Comparison of ENCODE assay signal across 16 mouse cellular contexts in the genomic region with DNA sequence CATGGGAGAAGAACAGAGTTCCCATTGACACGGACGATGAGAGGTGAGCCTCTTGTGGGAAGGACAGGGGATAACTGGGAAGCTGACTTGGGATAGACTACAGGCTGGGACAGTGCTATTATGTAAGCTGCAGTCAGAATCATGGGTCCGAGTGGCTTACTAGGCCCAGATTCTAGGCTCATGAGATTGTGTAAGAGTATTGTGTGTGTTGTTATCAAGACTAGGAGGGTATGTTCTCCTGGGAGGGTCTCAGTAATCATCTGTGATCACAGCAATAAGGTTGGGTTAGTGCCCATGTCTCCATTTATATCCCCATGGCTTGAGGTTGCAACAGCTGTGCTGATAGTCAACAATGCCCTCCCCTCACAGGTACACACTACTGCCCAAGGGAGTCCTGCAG. TPM values are rescaled to one million over a fixed set of nuclear protein-coding genes. Genes with fewer than 3 reads are reported as not detected.
A peak's percentile ranks its signal among the peaks of the same experiment; 100 is the strongest.
DNase-seq lines count a peak whose midpoint lies in the region; ATAC-seq lines count a peak whose summit lies in the region.
"Had no signal": no experiment of that assay in that cellular context is flagged by ENCODE, and none has a peak within 500 bp of the region (broad histone marks: within the 10 kb centered on the region; RNA-seq: fewer than 3 reads in every experiment).

No protein-coding gene starts in this region.

- no peaks in the 10 kb centered on the region for H3K27me3 ChIP-seq in neural tube, embryonic 11.5 days (ENCODE audit: control insufficient read depth, insufficient read depth, low read length)
- no peaks in the 10 kb centered on the region for H3K27me3 ChIP-seq in hindbrain, embryonic 15.5 days
- no peaks in the 10 kb centered on the region for H3K27me3 ChIP-seq in midbrain, embryonic 15.5 days (replicated peaks)

- 62% methylated on average over 3 of the region's 3 CpGs for WGBS in neural tube, embryonic 11.5 days
- WGBS in hindbrain, embryonic 15.5 days = 51% methylated on average over 3 of the region's 3 CpGs
- 34% methylated on average over 3 of the region's 3 CpGs for WGBS in midbrain, embryonic 15.5 days

- H3K36me3 ChIP-seq in neural tube, embryonic 11.5 days (ENCODE audit: control insufficient read depth, insufficient read depth, low read length) = peaks cover 9% of the 10 kb centered on the region
- H3K36me3 ChIP-seq in hindbrain, embryonic 15.5 days = peaks cover 6% of the 10 kb centered on the region; the same call in 1 of the 2 replicates
- 0 out of 2 replicates have a peak, but pooled peaks cover 4% of the 10 kb centered on the region for H3K36me3 ChIP-seq in midbrain, embryonic 15.5 days (replicated peaks)

- no peak for ATAC-seq in neural tube, embryonic 11.5 days (ENCODE audit: insufficient read depth, low FRiP score, low TSS enrichment)
- no peak for ATAC-seq in hindbrain, embryonic 15.5 days (ENCODE audit: low FRiP score, low read depth)
- ATAC-seq in midbrain, embryonic 15.5 days (replicated peaks) = no peak
- ATAC-seq: activated CD4-positive, CD25-positive, alpha-beta regulatory T cell, adult 4 months had no signal

- no peak overlapping the region for H3K4me2 ChIP-seq in neural tube, embryonic 11.5 days (ENCODE audit: low read depth)
- no peak overlapping the region for H3K4me2 ChIP-seq in hindbrain, embryonic 15.5 days
- no peak overlapping the region for H3K4me2 ChIP-seq in midbrain, embryonic 15.5 days

- no peaks in the 10 kb centered on the region for H3K9me3 ChIP-seq in neural tube, embryonic 11.5 days (ENCODE audit: control insufficient read depth, low read length)
- no peaks in the 10 kb centered on the region for H3K9me3 ChIP-seq in hindbrain, embryonic 15.5 days
- H3K9me3 ChIP-seq in midbrain, embryonic 15.5 days = no peaks in the 10 kb centered on the region
- H3K9me3 ChIP-seq: megakaryocyte, embryonic 14.5 days had no signal

- H3K4me1 ChIP-seq in neural tube, embryonic 11.5 days (ENCODE audit: control insufficient read depth, insufficient read depth, low read length) = peaks cover 76% of the 10 kb centered on the region
- H3K4me1 ChIP-seq in hindbrain, embryonic 15.5 days (replicated peaks) = peaks cover 66% of the 10 kb centered on the region
- peaks cover 62% of the 10 kb centered on the region for H3K4me1 ChIP-seq in midbrain, embryonic 15.5 days

- no peak for DNase-seq in neural tube, embryonic 11.5 days (ENCODE audit: low spot score)
- no peak for DNase-seq in neural tube, embryonic 10.5 days (ENCODE audit: extremely low spot score, low spot score)
- DNase-seq in heart, postnatal 4 days = no peak
- DNase-seq in layer of hippocampus, postnatal 14 days (ENCODE audit: low spot score in 2 of 2) = no peak
- no peak for DNase-seq in spleen, postnatal 14 days (ENCODE audit: low spot score in 2 of 2)
- DNase-seq in spleen, postnatal 4 days (ENCODE audit: low spot score in 2 of 2) = no peak
- DNase-seq: cerebellum, postnatal 10 days; heart, adult 2 months; retina, postnatal 1 day had no signal

- no peak overlapping the region for H3K4me3 ChIP-seq in neural tube, embryonic 11.5 days (ENCODE audit: low read depth, low read length)
- H3K4me3 ChIP-seq in hindbrain, embryonic 15.5 days = no peak overlapping the region
- no peak overlapping the region for H3K4me3 ChIP-seq in midbrain, embryonic 15.5 days
- H3K4me3 ChIP-seq: heart, adult 2 months; layer of hippocampus, adult 2 months; megakaryocyte, embryonic 14.5 days had no signal

- H3K9ac ChIP-seq in neural tube, embryonic 11.5 days (ENCODE audit: low read length) = peak overlapping the region; percentile 52; the same call in 1 of the 2 replicates
- H3K9ac ChIP-seq in hindbrain, embryonic 15.5 days = no peak overlapping the region
- 0 out of 2 replicates have a peak overlapping the region, but pooled peaks have one; percentile 8 for H3K9ac ChIP-seq in midbrain, embryonic 15.5 days

- peak overlapping the region; percentile 98 for H3K27ac ChIP-seq in neural tube, embryonic 11.5 days (ENCODE audit: low read depth, low read length)
- peak overlapping the region; percentile 48; the same call in 1 of the 2 replicates for H3K27ac ChIP-seq in hindbrain, embryonic 15.5 days (replicated peaks)
- peak overlapping the region; percentile 86 for H3K27ac ChIP-seq in midbrain, embryonic 15.5 days
- H3K27ac ChIP-seq: heart, adult 2 months; kidney, postnatal 0 days had no signal

RNA-seq across cellular contexts. Expression of a gene that starts 17.7 kb away (rescaled TPM):
- 4.9 and 6.1 TPM in 2 replicates for polyA plus RNA-seq in neural tube, embryonic 11.5 days (2014; fragmentation: Nextera tagmentation; extraction: Ambion mirVana)
- polyA plus RNA-seq in hindbrain, embryonic 15.5 days (2015; fragmentation: Nextera tagmentation; extraction: Ambion mirVana) = 6.7 and 8.1 TPM in 2 replicates
- polyA plus RNA-seq in midbrain, embryonic 15.5 days (2015; fragmentation: Nextera tagmentation; extraction: Ambion mirVana) = 6.8 and 7.6 TPM in 2 replicates
- total RNA-seq in heart, postnatal 4 days (2021) = 1 to 10 TPM; 3.7 to 3.8 TPM
- total RNA-seq in layer of hippocampus, postnatal 14 days (2021) = 1 to 10 TPM; 4.1 TPM

RNA-seq across cellular contexts. Expression of a gene that starts 36.5 kb away (rescaled TPM):
- 60.7 and 71.9 TPM in 2 replicates for polyA plus RNA-seq in neural tube, embryonic 11.5 days (2014; fragmentation: Nextera tagmentation; extraction: Ambion mirVana)
- polyA plus RNA-seq in hindbrain, embryonic 15.5 days (2015; fragmentation: Nextera tagmentation; extraction: Ambion mirVana) = 9.9 and 10.9 TPM in 2 replicates
- polyA plus RNA-seq in midbrain, embryonic 15.5 days (2015; fragmentation: Nextera tagmentation; extraction: Ambion mirVana) = 12.8 and 14.1 TPM in 2 replicates
- under 1 TPM; 0.43 to 0.52 TPM for total RNA-seq in heart, postnatal 4 days (2021)
- total RNA-seq in layer of hippocampus, postnatal 14 days (2021) = 1 to 10 TPM; 5.3 to 6.1 TPM
- polyA plus RNA-seq: activated CD4-positive, CD25-positive, alpha-beta regulatory T cell, adult 4 months; thymus, postnatal 0 days had no signal

Comparison
In these comparisons a context has a peak if more than half of its experiments do, and no peak if none do; other contexts are left out.
1. H3K27ac ChIP-seq: peak in every context shown above with its lines; median percentile 98 in neural tube, embryonic 11.5 days; 86 in midbrain, embryonic 15.5 days; 48 in hindbrain, embryonic 15.5 days.